Mouse (Mus musculus): ENCODE results near the gene Timm17a. TPM values are rescaled to one million over a fixed set of nuclear protein-coding genes. Genes with fewer than 3 reads are reported as not detected.

Gene Timm17a
- 18.8 TPM for polyA plus RNA-seq (2015; fragmentation: Illumina TruSeq; extraction: RNeasy Lipid Tissue Mini Kit (QIAGEN cat#74804); ENCODE audit: insufficient read depth, low read depth, low replicate concordance)

GRCm38 (mm10) chr1:135313284-135314031, at the start of gene Timm17a:
TSS of gene Timm17a (minus strand) at chr1:135313778.

GRCm38 (mm10) chr1:135324571-135324970, 11.0 kb upstream of the Timm17a start, which contains the start of gene Lmod1:
TSS of gene Lmod1 (plus strand) at chr1:135324807.

GRCm38 (mm10) chr1:135283826-135284291, 29.7 kb downstream of the Timm17a start, which contains the start of gene Rnpep:
TSS of gene Rnpep (minus strand) at chr1:135284084.

GRCm38 (mm10) chr1:135258380-135259127, 55.0 kb downstream of the Timm17a start, which contains the start of gene Elf3:
TSS of gene Elf3 (minus strand) at chr1:135258568.

Other genes with a start within 250 kb of the Timm17a start
- gene Lgr6, start 208.5 kb downstream of the Timm17a start, polyA plus RNA-seq (2015; fragmentation: Illumina TruSeq; extraction: RNeasy Lipid Tissue Mini Kit (QIAGEN cat#74804); ENCODE audit: insufficient read depth, low read depth, low replicate concordance) = not detected
- gene Ptpn7, start 181.1 kb downstream of the Timm17a start, polyA plus RNA-seq (2015; fragmentation: Illumina TruSeq; extraction: RNeasy Lipid Tissue Mini Kit (QIAGEN cat#74804); ENCODE audit: insufficient read depth, low read depth, low replicate concordance) = 0.26 TPM
- 12.8 TPM for gene Arl8a, start 167.0 kb downstream of the Timm17a start, polyA plus RNA-seq (2015; fragmentation: Illumina TruSeq; extraction: RNeasy Lipid Tissue Mini Kit (QIAGEN cat#74804); ENCODE audit: insufficient read depth, low read depth, low replicate concordance)
- gene Gpr37l1, start 146.1 kb downstream of the Timm17a start, polyA plus RNA-seq (2015; fragmentation: Illumina TruSeq; extraction: RNeasy Lipid Tissue Mini Kit (QIAGEN cat#74804); ENCODE audit: insufficient read depth, low read depth, low replicate concordance) = 1.1 TPM
- gene Elf3, start 55.2 kb downstream of the Timm17a start, polyA plus RNA-seq (2015; fragmentation: Illumina TruSeq; extraction: RNeasy Lipid Tissue Mini Kit (QIAGEN cat#74804); ENCODE audit: insufficient read depth, low read depth, low replicate concordance) = 4.0 TPM
- gene Rnpep, start 29.7 kb downstream of the Timm17a start, polyA plus RNA-seq (2015; fragmentation: Illumina TruSeq; extraction: RNeasy Lipid Tissue Mini Kit (QIAGEN cat#74804); ENCODE audit: insufficient read depth, low read depth, low replicate concordance) = 15.7 TPM
- 4.8 TPM for gene Lmod1, start 11.0 kb upstream of the Timm17a start, polyA plus RNA-seq (2015; fragmentation: Illumina TruSeq; extraction: RNeasy Lipid Tissue Mini Kit (QIAGEN cat#74804); ENCODE audit: insufficient read depth, low read depth, low replicate concordance)
- gene Shisa4, start 61.5 kb upstream of the Timm17a start, polyA plus RNA-seq (2015; fragmentation: Illumina TruSeq; extraction: RNeasy Lipid Tissue Mini Kit (QIAGEN cat#74804); ENCODE audit: insufficient read depth, low read depth, low replicate concordance) = 4.6 TPM
- 9.2 TPM for gene Ipo9, start 116.7 kb upstream of the Timm17a start, polyA plus RNA-seq (2015; fragmentation: Illumina TruSeq; extraction: RNeasy Lipid Tissue Mini Kit (QIAGEN cat#74804); ENCODE audit: insufficient read depth, low read depth, low replicate concordance)

All from pancreas, adult 10 weeks (tissue).